Mouse (Mus musculus): Measurements from ENCODE around the gene Wfikkn1.

- TF ChIP-seq POLR2A (IDR thresholded peaks at IDR 0.05; ENCODE audit: low read depth, low read length) (no peak), CTCF (IDR thresholded peaks at IDR 0.05; ENCODE audit: extremely low read depth, insufficient read depth, insufficient read length, insufficient replicate concordance) (no peak)
Measured at GRCm38 (mm10) chr17:25914295-25914694, 33.6 kb upstream of the Wfikkn1 start.

Data from spleen, adult 2 months (tissue).